Mouse (Mus musculus) stomach, embryonic 16.5 days (tissue): ENCODE results near the gene Cfap298. TPM values are rescaled to one million over a fixed set of nuclear protein-coding genes. Genes with fewer than 3 reads are reported as not detected.

ENCODE experiments used
- ATAC-seq: fragments of 200-750 bp; cut with Nextera tagmentation; 2 replicates; pipeline ENCODE4 v1.8.0; 2017; ENCODE audit warnings: moderate number of reproducible peaks, moderate TSS enrichment; ENCODE audit not compliant: insufficient read depth, low FRiP score
- H3K27ac ChIP-seq: fragments of 300-500 bp; sonication (generic); 2 replicates; pipeline ENCODE4 v1.5.1; 2014; ENCODE audit warnings: low read length
- H3K27me3 ChIP-seq: fragments of 300-500 bp; sonication (generic); 2 replicates; pipeline ENCODE4 v1.6.1; 2014; ENCODE audit warnings: low read length, control low read depth, mixed read lengths; ENCODE audit not compliant: control insufficient read depth, insufficient read depth
- H3K36me3 ChIP-seq: fragments of 300-500 bp; sonication (generic); 2 replicates; pipeline ENCODE4 v1.6.1; 2014; ENCODE audit warnings: low read length; ENCODE audit not compliant: control insufficient read depth, insufficient read depth
- H3K4me1 ChIP-seq: fragments of 300-500 bp; sonication (generic); 2 replicates; pipeline ENCODE4 v1.6.1; 2014; ENCODE audit warnings: low read length, control low read depth, mixed read lengths; ENCODE audit not compliant: control insufficient read depth, insufficient read depth
- H3K4me2 ChIP-seq: fragments of 300-500 bp; sonication (generic); 2 replicates; pipeline ENCODE4 v1.6.1; 2014; ENCODE audit warnings: low read depth, low read length, mixed read lengths
- H3K4me3 ChIP-seq: fragments of 300-500 bp; sonication (generic); replicated peaks from 2 replicates; pipeline ENCODE4 v1.5.1; 2014; ENCODE audit warnings: mild to moderate bottlenecking, low read length
- H3K9ac ChIP-seq: fragments of 300-500 bp; sonication (generic); 2 replicates; pipeline ENCODE4 v1.6.1; 2014; ENCODE audit warnings: low read length
- H3K9me3 ChIP-seq: fragments of 300-500 bp; sonication (generic); replicated peaks from 2 replicates; pipeline ENCODE4 v1.6.1; 2016; ENCODE audit warnings: low read length, control low read depth; ENCODE audit not compliant: control insufficient read depth
- WGBS: fragments of 180-500 bp; shearing (Covaris S2); extraction: QIAGEN DNeasy Blood & Tissue Kit; methylation state at CpG from one replicate; pipeline ENCODE4 v1.1.7; 2014; 5-methylcytosine and 5-hydroxymethylcytosine counted together
- polyA plus RNA-seq: library from polyadenylated mRNA; unstranded; fragments of >200 nt; fragmentation: Nextera tagmentation; extraction: Ambion mirVana; gene quantifications from 2 replicates; pipeline ENCODE4 v1.2.1, GENCODE M21; 2015

Cfap298 gene
- polyA plus RNA-seq, 1 experiment from 2014 or later = 35.1 TPM

DNA sequence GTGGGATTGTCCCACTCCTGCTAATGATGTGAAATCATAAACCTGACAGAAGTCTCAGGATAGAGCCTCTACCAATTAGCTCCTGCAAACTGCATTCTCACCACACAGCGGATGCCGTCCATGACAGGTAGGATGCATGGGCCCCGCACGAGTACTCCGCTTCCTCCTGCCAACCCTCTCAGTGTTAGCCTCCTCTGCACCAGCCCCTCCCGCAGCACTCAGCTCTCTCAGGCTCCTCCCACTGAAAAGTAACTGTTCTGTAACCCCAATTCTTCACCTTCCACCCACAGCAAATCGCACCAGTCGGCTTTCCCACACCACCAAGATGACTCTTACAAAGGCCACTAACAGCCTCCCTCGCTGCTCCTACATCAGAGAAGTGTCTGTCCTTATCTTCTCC, 18.2 kb upstream of the Cfap298 start:
- H3K4me1 ChIP-seq = no peaks in the 10 kb centered on the region
- 86% methylated on average over 9 of the region's 9 CpGs for WGBS
- no peaks in the 10 kb centered on the region for H3K9me3 ChIP-seq
- H3K4me2 ChIP-seq = no peak overlapping the region
- ATAC-seq = no peak
- H3K36me3 ChIP-seq = no peaks in the 10 kb centered on the region
- no peak overlapping the region for H3K4me3 ChIP-seq
- H3K27me3 ChIP-seq = no peaks in the 10 kb centered on the region
- H3K27ac ChIP-seq = no peak overlapping the region
- H3K9ac ChIP-seq = no peak overlapping the region

DNA sequence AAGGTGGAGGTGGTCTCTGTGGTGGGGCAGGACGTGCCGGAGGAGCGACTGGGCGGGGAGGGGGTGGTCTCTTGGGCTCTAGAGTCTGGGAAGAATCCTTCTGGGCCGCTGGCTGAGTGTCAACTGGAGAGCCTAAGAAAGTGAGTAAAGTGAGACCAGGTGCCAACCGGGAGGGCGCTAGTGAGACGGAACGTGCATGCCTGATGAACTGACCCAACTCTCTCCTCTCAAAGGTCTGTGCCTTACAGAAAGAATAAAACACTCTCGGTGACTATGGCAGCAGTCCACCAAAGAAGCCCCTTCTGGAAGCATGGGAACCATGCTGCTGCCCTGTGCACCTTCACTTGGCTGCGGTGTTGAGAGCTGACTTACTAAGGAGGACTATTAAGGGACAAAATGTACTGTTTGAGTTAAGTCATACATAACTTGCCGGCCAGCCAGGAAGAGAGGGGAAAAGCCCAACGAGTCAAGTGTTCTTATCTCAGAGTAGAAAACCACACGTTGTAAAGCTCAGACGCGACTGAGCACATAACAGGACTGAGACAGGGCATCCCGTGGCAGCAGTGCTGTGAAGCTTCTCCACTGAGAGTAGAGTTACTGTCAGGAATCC, 15.5 kb upstream of the Cfap298 start:
- Histone ChIP-seq H3K4me3 (no peak overlapping the region), H3K27ac (no peak overlapping the region), H3K4me2 (no peak overlapping the region), H3K27me3 (no peaks in the 10 kb centered on the region), H3K36me3 (no peaks in the 10 kb centered on the region), H3K4me1 (no peaks in the 10 kb centered on the region), H3K9me3 (no peaks in the 10 kb centered on the region), H3K9ac (no peak overlapping the region)
- 54% methylated on average over 17 of the region's 17 CpGs for WGBS
- no peak for ATAC-seq

DNA sequence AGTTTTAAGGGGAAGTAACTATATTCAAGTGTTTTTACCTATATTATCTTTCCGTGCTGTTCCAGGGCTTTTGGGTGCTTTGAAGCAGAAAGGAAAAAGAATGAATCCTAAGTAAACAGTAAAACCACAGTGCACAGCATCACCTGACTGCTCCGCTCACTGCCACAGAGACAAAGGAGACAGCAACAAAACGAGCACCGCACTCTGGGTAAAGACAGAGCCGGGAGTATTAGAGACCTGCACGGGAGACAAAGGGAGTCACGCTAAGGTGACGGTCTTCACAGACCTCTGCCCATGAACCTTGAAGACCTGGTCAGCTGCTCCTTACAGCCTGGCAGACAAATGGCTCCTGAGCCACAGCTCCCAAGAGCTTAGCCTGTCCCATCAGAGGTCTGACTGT, 12.1 kb upstream of the Cfap298 start:
- no peak overlapping the region for H3K4me3 ChIP-seq
- no peaks in the 10 kb centered on the region for H3K4me1 ChIP-seq
- no peak overlapping the region for H3K9ac ChIP-seq
- ATAC-seq = no peak
- peaks cover 4% of the 10 kb centered on the region; the same call in 1 of the 2 replicates for H3K36me3 ChIP-seq
- no peak overlapping the region for H3K27ac ChIP-seq
- no peaks in the 10 kb centered on the region for H3K9me3 ChIP-seq
- no peak overlapping the region for H3K4me2 ChIP-seq
- WGBS = 70% methylated on average over 8 of the region's 8 CpGs
- H3K27me3 ChIP-seq = no peaks in the 10 kb centered on the region

DNA sequence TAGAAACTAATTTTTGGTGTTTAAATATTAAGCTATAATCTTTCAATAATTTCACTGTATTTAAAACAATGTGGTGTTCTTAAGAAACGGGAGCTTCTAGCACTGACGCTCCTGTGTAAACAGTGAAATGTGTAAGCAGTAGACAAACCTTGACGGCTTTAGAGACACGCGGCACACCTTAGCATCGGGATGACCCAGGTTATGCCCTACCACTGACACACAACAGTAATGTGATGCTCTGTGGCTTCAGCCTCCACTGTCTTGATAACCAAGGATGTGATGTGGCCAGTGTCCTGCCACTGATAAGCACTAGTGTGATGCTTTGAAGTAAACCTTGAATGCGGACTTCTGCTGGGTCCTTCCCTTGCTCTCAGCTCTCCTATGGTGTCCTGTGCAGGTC, 6.3 kb upstream of the Cfap298 start:
- Histone ChIP-seq H3K9me3 (no peaks in the 10 kb centered on the region), H3K4me2 (no peak overlapping the region), H3K27ac (no peak overlapping the region), H3K4me1 (no peaks in the 10 kb centered on the region), H3K4me3 (no peak overlapping the region), H3K36me3 (peaks cover 4% of the 10 kb centered on the region; the same call in 1 of the 2 replicates), H3K9ac (no peak overlapping the region), H3K27me3 (no peaks in the 10 kb centered on the region)
- no peak for ATAC-seq
- WGBS = 87% methylated on average over 7 of the region's 7 CpGs

DNA sequence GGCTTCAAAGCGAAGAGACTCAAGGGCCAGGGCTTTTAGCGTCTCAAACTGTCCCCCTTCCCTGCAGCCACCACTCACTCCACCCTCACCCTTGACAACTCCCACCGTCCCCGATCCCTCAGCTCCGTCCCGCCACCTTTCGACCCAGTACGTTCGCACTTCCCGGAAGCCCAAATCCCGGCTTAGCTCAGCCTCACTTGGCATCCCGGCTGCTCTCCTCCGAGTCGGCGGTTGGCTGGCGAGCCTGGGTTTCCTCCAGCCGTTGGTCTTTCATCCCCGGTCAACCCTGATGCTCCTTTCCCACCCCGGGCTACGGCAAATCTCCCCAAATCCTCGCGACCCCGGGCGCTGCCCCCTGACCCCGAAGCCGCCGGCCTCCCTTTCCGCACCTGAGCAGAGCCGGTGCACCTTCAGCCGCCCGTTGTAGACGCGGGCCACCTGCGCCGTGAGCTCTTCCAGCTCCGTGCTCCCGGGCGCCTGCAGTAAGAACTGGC, 674 bp downstream of the Cfap298 start:
- ATAC-seq = peak; percentile 65
- no peaks in the 10 kb centered on the region for H3K36me3 ChIP-seq

DNA sequence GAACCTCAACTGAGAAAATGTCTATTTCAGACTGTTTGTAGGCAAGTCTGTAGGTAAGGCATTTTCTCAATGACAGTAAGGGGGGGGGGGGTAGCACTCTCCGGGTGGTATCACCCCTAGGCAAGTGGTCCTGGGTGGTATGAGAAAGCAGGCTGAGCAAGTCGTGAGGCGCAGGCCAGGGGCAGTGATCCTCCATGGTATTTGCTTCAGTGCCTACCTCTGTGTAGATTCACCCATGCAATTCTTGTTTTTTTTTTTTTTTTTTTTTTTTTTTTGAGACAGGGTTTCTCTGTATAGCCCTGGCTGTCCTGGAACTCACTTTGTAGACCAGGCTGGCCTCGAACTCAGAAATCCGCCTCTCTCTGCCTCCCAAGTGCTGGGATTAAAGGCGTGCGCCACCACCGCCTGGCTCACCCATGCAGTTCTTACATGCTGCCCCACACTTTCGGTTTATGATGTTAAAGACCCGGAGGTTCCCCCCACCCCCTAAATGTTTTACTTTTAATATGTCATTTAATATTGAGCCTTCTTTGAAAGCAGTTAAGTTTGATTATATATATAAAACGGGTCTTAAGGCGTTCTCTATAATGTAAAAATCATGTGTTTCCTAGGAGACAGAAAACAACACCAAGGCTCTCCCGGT, 1.3 kb downstream of the Cfap298 start:
- no peaks in the 10 kb centered on the region for H3K36me3 ChIP-seq
- peak overlapping the region; percentile 82 for H3K4me2 ChIP-seq
- no peaks in the 10 kb centered on the region for H3K27me3 ChIP-seq
- WGBS = 26% methylated on average over 13 of the region's 13 CpGs
- H3K4me1 ChIP-seq = peaks cover 3% of the 10 kb centered on the region; the same call in 1 of the 2 replicates
- no peak overlapping the region; the same call in 1 of the 2 replicates for H3K27ac ChIP-seq
- H3K9me3 ChIP-seq = no peaks in the 10 kb centered on the region
- peak overlapping the region; percentile 87 for H3K4me3 ChIP-seq
- no peak for ATAC-seq
- peak overlapping the region; percentile 83 for H3K9ac ChIP-seq

More for the DNA sequence above, 674 bp downstream of the Cfap298 start:
- peak overlapping the region; percentile 83 for H3K27ac ChIP-seq
- peak overlapping the region; percentile 87 for H3K4me3 ChIP-seq
- peaks cover 3% of the 10 kb centered on the region; the same call in 1 of the 2 replicates for H3K4me1 ChIP-seq
- H3K9me3 ChIP-seq = no peaks in the 10 kb centered on the region
- H3K9ac ChIP-seq = peak overlapping the region; percentile 83
- peak overlapping the region; percentile 82 for H3K4me2 ChIP-seq
- no peaks in the 10 kb centered on the region for H3K27me3 ChIP-seq
- under 1% methylated on average over 38 of the region's 38 CpGs for WGBS

DNA sequence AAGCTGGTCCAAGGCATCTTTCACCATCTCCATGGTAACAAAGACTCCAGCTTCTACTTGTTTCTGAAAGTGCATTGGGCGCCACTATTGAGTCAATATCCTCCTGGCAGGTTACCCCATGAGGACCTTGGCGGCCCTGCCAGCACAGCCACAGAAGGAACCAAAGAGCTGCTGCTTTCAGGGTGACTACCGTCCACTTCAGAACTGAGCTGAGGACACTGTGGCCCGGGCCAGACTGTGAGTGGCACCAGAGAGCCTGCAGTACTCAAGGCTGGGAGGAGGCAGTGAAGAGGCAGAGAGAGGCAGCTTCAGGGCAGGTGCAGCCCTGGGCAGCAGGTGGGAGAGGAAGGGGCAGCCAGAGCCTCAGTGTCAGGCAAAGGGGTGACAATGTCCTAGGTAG, 7.5 kb downstream of the Cfap298 start:
- WGBS = 90% methylated on average over 4 of the region's 4 CpGs
- no peak overlapping the region for H3K4me3 ChIP-seq
- H3K4me2 ChIP-seq = no peak overlapping the region
- ATAC-seq = no peak
- H3K27me3 ChIP-seq = no peaks in the 10 kb centered on the region
- H3K4me1 ChIP-seq = no peaks in the 10 kb centered on the region
- H3K9me3 ChIP-seq = no peaks in the 10 kb centered on the region
- no peaks in the 10 kb centered on the region for H3K36me3 ChIP-seq
- H3K27ac ChIP-seq = no peak overlapping the region
- H3K9ac ChIP-seq = no peak overlapping the region

DNA sequence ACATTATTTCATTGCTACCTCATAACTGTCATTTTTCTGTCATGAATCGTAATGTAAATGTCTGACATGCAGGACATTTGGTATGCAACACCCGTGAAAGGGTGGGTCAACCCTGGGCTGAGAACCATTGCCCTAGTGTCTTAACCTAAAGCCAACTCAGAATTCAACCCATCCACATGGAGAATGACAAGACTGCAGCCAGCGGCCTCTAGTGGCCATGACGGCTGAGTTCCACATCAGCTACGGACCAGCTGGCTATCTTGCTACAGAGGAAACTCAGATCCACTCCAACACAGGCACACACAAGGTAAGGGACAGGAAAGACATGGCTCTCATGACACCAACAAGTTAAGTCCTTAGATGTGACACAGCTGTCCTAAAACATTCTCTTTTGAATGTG, 9.5 kb downstream of the Cfap298 start:
- peak; percentile 48; the same call in 1 of the 2 replicates for ATAC-seq
- Histone ChIP-seq H3K9me3 (no peaks in the 10 kb centered on the region), H3K27ac (no peak overlapping the region), H3K27me3 (no peaks in the 10 kb centered on the region), H3K36me3 (no peaks in the 10 kb centered on the region), H3K9ac (no peak overlapping the region), H3K4me3 (no peak overlapping the region), H3K4me1 (no peaks in the 10 kb centered on the region), H3K4me2 (no peak overlapping the region)
- WGBS = 25% methylated on average over 5 of the region's 5 CpGs

DNA sequence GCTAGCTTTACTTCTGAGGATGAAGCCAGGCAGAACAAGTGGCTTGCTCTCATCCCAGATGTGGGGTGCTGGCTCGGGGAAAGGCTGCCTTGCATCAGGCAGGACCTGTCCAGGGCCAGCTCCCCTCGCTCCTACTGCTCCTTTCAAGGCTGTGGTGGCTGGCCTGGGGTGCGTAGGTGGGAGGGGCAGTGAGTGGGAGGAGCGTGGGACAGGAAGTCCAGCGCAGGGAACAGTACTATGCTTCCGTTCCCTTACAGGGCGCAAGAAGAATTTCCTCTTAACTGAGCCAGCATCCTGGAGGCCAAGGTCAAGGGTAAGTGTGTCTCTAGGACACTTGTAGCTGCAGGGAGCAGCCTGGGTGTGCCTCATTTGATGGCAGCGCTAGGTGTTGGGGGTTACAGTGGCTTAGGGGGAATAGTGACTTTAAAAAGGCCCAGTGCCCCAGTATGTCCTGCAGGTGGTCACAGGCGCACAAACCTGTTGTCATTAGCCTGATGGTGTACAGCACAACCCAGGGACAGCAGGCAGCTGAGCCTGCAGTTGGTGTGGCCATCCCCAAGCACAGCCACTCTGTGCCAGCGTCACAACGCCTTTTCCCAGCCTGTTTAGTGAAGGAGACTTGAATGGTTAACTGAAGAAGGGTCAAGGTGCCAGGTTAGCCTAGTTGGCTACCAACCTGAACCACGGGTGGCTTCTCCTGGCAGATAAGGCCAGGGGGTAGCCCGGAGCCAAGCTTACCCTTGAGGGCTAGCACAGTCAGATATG, 10.1 kb downstream of the Cfap298 start:
- no peak overlapping the region for H3K9ac ChIP-seq
- H3K9me3 ChIP-seq = no peaks in the 10 kb centered on the region
- H3K27me3 ChIP-seq = no peaks in the 10 kb centered on the region
- WGBS = 81% methylated on average over 13 of the region's 13 CpGs
- H3K4me2 ChIP-seq = no peak overlapping the region
- no peak overlapping the region for H3K27ac ChIP-seq
- no peak overlapping the region for H3K4me3 ChIP-seq
- peak; percentile 30; the same call in 1 of the 2 replicates for ATAC-seq
- H3K4me1 ChIP-seq = no peaks in the 10 kb centered on the region
- H3K36me3 ChIP-seq = no peaks in the 10 kb centered on the region
